Mouse (Mus musculus) bone marrow macrophage, adult 2 months (primary cell): Measurements from ENCODE around the gene Plekhm2.

Experiments used
- CTCF ChIP-seq: IDR thresholded peaks from 2 replicates; pipeline ENCODE4 v1.5.1; 2012; ENCODE audit warnings: low read depth, mild to moderate bottlenecking, low read length, moderate library complexity
- POLR2A ChIP-seq: IDR thresholded peaks from 2 replicates; pipeline ENCODE4 v1.6.1; 2012; ENCODE audit warnings: mild to moderate bottlenecking, low read depth, low read length, borderline replicate concordance

GRCm38 (mm10) chr4:141628661-141629060, 36.0 kb downstream of the Plekhm2 start:
- TF ChIP-seq POLR2A (no peak), CTCF (no peak)
